Mouse (Mus musculus): Measurements from ENCODE around the gene Dhx8.

The Dhx8 gene

DNA sequence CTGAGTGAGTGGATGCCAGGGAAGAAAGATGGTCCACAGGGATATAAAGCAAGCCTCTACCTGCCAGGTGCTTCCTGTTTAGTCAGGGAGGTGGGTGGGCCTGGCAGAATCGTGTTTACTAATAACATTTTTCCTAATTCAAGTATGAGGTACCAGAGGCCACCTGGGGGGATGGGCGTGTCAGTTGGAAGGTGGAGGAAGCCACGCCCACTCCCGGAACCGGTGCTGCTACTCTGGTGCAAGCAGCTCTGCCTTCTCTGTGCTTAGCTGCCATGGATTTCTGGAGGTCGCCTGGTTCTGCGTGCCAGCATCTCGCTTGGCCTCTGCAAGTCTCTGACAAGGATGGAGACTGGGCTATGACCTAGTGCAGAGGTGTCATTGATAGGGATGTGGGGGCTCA, 65.4 kb downstream of the Dhx8 start:
- DNase-seq (ENCODE audit: low spot score in 2 of 2), result peak; percentile 48 to 64

DNA sequence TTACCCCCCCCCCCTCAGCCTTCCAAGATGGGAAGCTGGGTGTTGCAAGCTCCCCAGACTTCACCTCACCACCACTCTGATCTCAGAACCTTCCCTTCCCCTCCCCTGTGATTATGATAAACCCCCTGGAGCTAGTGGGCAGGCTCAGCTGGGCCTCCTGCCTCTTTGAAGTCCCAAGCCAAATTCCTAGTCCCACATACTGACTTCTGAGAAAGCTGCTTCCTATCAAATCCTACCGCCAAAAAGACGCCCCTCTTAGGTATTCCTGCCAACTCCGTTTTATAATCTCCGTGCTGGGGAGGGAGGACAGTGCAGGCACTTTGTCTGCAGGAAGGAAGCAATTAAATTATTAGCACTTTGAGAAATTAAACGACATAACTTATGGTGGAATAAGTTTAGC, 68.7 kb downstream of the Dhx8 start:
- no peak for DNase-seq (ENCODE audit: low spot score in 2 of 2)

DNA sequence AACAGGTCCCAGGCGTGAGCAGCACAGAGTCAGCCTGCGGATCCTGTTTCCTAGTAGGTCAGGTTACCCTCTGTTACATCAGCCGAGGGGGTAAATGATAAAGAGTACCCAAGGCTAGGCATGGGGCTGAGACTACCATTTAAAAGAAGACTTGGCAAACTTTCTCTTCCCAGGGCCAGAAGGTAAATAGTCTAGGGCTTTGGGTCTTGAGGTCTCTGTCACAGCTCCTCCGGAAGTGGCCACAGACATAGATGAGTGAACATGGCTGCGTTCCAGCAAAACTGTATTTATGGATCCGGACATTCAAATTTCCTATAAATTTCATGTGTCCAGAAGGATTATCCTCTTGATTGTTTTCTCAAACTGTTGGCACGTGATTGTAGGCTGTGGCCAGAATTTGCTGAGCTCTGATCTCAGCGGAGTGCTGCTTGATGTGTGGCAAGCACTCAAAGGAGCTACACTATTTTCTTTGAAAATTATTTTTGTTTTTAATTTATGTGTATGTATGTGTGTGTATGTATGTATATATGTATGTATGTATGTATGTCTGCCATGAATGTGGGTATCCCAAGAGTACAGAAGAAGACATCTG, 72.5 kb downstream of the Dhx8 start:
- DNase-seq (ENCODE audit: low spot score in 2 of 2), result no peak

DNA sequence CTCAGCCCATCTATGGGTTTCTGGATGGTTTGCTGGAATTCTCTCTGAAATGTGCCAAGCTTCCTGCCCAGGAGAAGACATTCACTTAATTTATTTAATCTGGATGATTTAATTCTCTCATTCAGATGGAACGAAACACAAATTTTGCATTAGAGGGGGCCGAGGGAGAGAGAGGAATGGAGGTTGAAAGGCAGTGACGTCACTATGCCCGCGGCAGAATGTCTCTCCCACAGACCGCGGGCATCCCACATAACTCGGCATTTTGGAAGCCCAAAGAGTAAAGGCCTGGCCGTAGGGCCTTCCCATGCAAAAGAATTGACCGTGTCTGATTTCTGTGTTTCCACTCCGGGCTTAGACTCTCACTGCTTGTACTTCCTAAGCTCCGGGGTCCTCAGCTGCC, 74.0 kb downstream of the Dhx8 start:
- DNase-seq (ENCODE audit: low spot score in 2 of 2), result no peak

DNA sequence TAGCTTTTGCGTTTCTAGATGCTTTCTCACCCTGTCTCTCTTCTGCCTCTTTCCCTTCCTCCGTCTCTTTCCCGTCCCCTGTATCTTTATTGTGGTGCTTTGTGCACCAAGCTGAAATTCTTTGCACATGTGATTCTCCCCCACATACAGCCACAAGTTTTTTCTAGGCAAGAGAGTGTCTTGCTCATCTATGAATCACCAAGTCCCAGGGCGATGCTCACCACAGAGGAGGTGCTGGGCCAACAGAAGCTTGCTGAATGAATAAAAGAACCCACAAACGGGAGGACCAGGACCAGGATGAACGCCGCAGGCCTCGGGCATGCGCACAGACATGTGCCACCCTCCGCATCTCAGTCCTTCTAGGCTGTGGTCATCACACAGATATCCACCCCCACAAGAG, 74.5 kb downstream of the Dhx8 start:
- no peak for DNase-seq (ENCODE audit: low spot score in 2 of 2)

DNA sequence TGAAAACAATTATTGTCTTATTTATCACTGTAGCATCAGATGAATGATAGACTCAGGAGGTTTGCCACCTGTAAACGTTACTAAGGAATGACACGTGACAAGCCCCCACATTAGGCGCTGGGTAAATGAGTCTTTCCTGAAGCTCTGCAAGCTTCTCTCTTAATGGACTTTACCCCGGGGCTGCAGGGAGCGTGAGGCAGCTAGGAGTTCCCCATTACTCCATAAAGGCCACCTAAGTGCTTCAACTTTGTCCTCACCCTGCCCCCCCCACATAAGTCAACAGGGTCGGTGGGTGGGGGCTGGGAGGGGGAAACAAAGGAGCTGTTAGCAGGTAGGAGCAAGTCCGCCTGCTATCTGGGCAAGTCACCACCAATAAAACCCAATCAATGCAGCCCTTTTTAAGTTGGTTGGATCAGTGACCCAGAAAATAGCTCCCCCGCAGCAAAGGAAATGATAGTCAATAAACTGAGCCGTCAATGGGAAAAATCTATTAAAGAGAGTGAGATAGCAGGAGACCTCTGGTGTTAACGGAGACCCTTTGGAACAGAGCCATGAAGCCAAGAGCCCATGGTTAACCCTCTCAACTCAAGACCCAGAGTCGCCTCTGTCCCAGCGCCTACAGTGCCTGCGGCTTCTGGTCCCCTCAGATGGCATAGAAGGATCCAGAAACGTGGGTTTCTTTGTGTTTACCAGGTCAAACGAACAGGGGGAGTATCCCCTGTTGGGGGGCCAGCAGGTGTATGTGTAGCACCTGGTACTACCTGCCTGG, 76.5 kb downstream of the Dhx8 start:
- no peak for DNase-seq (ENCODE audit: low spot score in 2 of 2)

DNA sequence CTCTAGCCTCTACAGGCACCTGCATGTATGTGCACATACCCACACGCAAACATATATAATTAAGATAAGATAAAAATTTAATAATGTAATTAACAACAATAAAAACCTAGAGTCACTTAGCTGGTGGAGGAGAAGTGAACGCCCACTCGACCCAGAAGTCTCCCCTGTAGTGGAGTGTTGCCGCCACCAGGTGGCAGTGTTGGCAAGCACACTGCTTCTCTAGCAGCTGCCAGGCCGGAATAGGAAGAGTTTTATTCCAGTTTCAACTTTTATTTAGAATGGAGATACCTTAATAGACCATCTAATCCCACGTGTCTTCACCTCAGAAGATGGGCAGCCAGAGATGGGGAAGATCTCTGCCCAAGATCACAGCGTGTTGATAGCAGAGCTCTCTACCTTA, 80.5 kb downstream of the Dhx8 start:
- peak; percentile 76 to 78 for DNase-seq (ENCODE audit: low spot score in 2 of 2)

DNA sequence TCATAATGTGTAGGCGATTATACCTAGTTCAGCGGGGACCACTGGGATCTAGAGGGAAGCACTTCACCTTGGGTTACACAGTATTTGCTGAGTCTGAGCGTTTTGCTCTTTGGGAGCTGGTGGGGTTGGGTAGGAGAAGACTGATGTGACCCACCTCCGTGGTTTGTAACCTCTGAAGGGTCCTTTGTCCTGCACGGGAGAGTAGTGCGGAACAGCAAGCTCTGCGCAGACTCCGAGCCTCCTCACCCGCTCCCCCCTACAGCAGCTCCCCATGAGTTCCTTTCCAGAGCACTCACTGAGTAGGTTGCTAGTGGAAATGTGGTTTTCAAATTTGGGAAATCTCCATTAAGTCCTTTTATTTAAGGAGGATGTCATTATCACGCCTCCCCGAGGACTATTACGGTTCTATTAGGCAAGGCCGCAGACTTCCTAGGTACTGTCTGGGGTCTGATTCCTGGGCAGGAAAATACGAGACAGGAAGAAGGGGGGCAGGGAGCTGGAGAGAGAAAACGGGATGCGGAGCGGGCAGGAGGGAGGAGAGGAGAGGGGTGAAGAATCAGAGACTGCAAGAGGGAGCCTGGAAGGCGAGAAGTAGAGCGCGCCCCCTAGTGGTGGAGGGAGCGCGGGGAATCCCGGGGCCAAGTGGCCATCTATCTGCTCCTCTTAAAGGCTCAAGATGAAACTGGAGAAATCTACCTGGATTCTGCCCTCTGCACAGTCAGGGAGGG, 81.8 kb downstream of the Dhx8 start:
- peak; percentile 64 to 68 for DNase-seq (ENCODE audit: low spot score in 2 of 2)

DNA sequence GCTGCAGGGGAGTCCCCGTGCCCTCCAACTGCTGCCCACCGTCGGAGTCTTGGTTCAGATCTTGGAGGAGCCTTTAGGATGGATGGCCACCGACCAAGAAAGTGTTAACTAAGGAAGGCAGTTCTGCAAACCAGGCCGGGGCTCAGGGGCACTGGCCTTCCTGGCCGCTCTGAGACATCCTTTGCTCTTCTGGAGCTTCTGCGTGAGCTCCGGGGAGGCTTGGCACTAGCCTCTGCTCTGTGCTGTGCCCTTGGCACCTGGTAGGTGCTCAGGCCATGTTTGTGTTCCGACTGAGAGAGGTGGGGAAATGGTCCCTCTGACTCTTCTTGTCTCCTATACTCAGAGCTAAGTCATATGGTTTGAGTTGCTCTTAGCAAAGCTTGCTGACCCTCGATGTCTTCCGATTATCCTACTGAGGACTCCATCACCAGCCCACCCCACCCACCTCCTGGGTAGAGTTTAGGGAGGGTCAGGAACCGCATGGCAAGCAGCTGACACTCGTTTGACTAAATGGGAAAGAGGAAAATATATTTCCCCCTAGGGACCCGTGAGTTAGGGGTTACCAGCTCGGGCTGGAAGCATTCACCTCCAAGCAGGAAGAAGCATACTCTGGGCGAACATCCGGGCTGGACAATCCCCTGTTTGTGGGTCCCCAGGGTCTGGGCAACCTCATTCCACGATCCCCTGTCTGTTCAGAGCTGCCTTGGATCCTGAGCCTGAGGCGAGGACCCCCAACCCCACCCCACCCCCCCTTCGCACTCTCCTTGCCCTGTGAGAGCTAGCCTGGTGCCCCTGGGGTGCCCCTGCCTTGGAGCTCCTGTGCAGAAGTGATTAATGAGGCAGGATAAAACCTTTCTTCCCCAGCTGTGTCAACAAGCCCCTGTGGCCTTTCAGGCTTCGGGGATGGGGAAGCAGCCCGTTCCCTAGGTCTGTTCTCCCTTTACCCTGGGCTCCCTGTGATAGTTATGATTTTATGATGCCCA, 82.7 kb downstream of the Dhx8 start:
- no peak for DNase-seq (ENCODE audit: low spot score in 2 of 2)

All from urinary bladder, postnatal 36 days (tissue).